In the genomic region with DNA sequence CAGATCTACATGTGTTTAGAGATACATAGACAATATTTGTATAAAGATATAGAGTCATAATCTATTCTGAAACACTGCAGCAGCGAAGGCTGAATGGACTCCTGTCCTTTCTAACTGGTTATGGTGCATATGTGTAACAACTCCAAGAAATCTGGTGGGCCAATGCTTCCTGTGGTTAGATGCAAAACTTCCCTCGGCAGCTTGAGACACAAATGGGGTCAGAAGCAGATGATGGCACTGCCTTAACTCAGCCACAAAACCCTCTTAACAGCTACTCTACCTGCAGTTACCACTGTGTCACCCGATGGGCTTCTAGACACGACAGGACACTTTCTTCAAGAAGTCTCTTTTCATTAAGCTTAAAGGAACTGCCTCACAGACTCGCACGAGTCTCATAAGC, we compare ENCODE assay signal across 21 mouse cellular contexts.
"Had no signal": no experiment of that assay in that cellular context is flagged by ENCODE, and none has a peak within 500 bp of the region (broad histone marks: within the 10 kb centered on the region; RNA-seq: fewer than 3 reads in every experiment).

No protein-coding gene starts in this region.

- DNase-seq: kidney, adult 11 months; kidney, adult 8-10 months; kidney, postnatal 10 days; kidney, postnatal 4 days; layer of hippocampus, adult 9-11 months; lung, adult 18-20 months; lung, postnatal 10 days; lung, postnatal 36 days; right cerebral cortex, adult 18-20 months; right cerebral cortex, postnatal 14 days; spleen, adult 18-20 months; thymus, postnatal 25 days had no signal

- H3K4me3 ChIP-seq: kidney, embryonic 15.5 days; limb, embryonic 10.5 days; limb, embryonic 13.5 days; lung, embryonic 15.5 days; midbrain, embryonic 12.5 days; midbrain, embryonic 15.5 days; neural tube, embryonic 12.5 days; neural tube, embryonic 15.5 days; stomach, embryonic 15.5 days had no signal

- ATAC-seq: midbrain, embryonic 15.5 days had no signal

- H3K4me2 ChIP-seq: kidney, embryonic 15.5 days; limb, embryonic 13.5 days; lung, embryonic 15.5 days; midbrain, embryonic 12.5 days; midbrain, embryonic 15.5 days; neural tube, embryonic 12.5 days; neural tube, embryonic 15.5 days; stomach, embryonic 15.5 days had no signal

- H3K27ac ChIP-seq: kidney, embryonic 15.5 days; limb, embryonic 10.5 days; limb, embryonic 13.5 days; lung, embryonic 15.5 days; midbrain, embryonic 12.5 days; midbrain, embryonic 15.5 days; neural tube, embryonic 12.5 days; neural tube, embryonic 15.5 days; stomach, embryonic 15.5 days had no signal

- H3K27me3 ChIP-seq: kidney, embryonic 15.5 days; limb, embryonic 13.5 days; lung, embryonic 15.5 days; midbrain, embryonic 12.5 days; midbrain, embryonic 15.5 days; neural tube, embryonic 12.5 days; neural tube, embryonic 15.5 days; stomach, embryonic 15.5 days had no signal

- H3K9me3 ChIP-seq: kidney, embryonic 15.5 days; limb, embryonic 10.5 days; limb, embryonic 13.5 days; lung, embryonic 15.5 days; midbrain, embryonic 12.5 days; midbrain, embryonic 15.5 days; neural tube, embryonic 12.5 days; stomach, embryonic 15.5 days had no signal

- H3K9ac ChIP-seq: kidney, embryonic 15.5 days; limb, embryonic 13.5 days; lung, embryonic 15.5 days; midbrain, embryonic 12.5 days; midbrain, embryonic 15.5 days; neural tube, embryonic 12.5 days; neural tube, embryonic 15.5 days; stomach, embryonic 15.5 days had no signal

- H3K4me1 ChIP-seq: kidney, embryonic 15.5 days; limb, embryonic 10.5 days; limb, embryonic 13.5 days; lung, embryonic 15.5 days; midbrain, embryonic 12.5 days; midbrain, embryonic 15.5 days; neural tube, embryonic 12.5 days; neural tube, embryonic 15.5 days; stomach, embryonic 15.5 days had no signal
